Mouse (Mus musculus) heart, adult 2 months (tissue): ENCODE data around the gene Atf7ip. TPM values are rescaled to one million over a fixed set of nuclear protein-coding genes. Genes with fewer than 3 reads are reported as not detected.

ENCODE experiments used
- DNase-seq, 2 experiments: peaks; one replicate each; pipeline ENCODE4 v3.0.0; 2021
- H3K27ac ChIP-seq: fragments of 200-600 bp; 2 replicates; pipeline ENCODE4 v1.8.1; 2022
- H3K27me3 ChIP-seq: fragments of 200-500 bp; 2 replicates; pipeline ENCODE4 v1.6.1; 2012; ENCODE audit warnings: mild to moderate bottlenecking, low read length, inconsistent platforms, mixed read lengths; ENCODE audit not compliant: control insufficient read depth, insufficient read depth
- H3K36me3 ChIP-seq: fragments of 200-500 bp; 2 replicates; pipeline ENCODE4 v1.6.1; 2012; ENCODE audit warnings: low read length, inconsistent platforms; ENCODE audit not compliant: control insufficient read depth, insufficient read depth
- H3K4me1 ChIP-seq: fragments of 200-500 bp; 2 replicates; pipeline ENCODE4 v1.6.1; 2011; ENCODE audit warnings: low read length; ENCODE audit not compliant: control insufficient read depth, insufficient read depth
- H3K4me3 ChIP-seq: fragments of 200-600 bp; 2 replicates; pipeline ENCODE4 v1.8.1; 2022
- H3K79me2 ChIP-seq: fragments of 200-500 bp; replicated peaks from 2 replicates; pipeline ENCODE4 v1.6.1; 2012; ENCODE audit warnings: mild to moderate bottlenecking, inconsistent platforms, low read length, moderate library complexity, mixed read lengths; ENCODE audit not compliant: control insufficient read depth, insufficient read depth
- H3K9ac ChIP-seq: fragments of 200-500 bp; 2 replicates; pipeline ENCODE4 v1.6.1; 2012; ENCODE audit warnings: low read depth, mild to moderate bottlenecking, control low read depth, inconsistent platforms, low read length, mixed read lengths
- CTCF ChIP-seq: fragments of 200-600 bp; IDR thresholded peaks from 2 replicates; pipeline ENCODE4 v1.8.1; 2022; ENCODE audit warnings: antibody characterized with exemption, mild to moderate bottlenecking, moderate library complexity
- EP300 ChIP-seq: fragments of 200-500 bp; IDR thresholded peaks from 2 replicates; pipeline ENCODE4 v1.6.1; 2011; ENCODE audit warnings: low read depth, low read length, control low read depth; ENCODE audit not compliant: insufficient read depth
- POLR2A ChIP-seq: fragments of 200-500 bp; IDR thresholded peaks from 2 replicates; pipeline ENCODE4 v1.6.1; 2011; ENCODE audit warnings: mild to moderate bottlenecking, low read depth, low read length, control low read depth; ENCODE audit not compliant: insufficient read depth
- WGBS: fragments of 180-500 bp; shearing (Covaris S2); methylation state at CpG from one replicate; pipeline ENCODE4 v1.1.7; 2018; 5-methylcytosine and 5-hydroxymethylcytosine counted together
- intact Hi-C: fragments of 180-260 bp; cut with DNase I; formaldehyde crosslinking; loops from one replicate; pipeline ENCODE4 v1.15.1; 2025
- polyA plus RNA-seq: library from polyadenylated mRNA; depleted of rRNA; stranded (reverse); fragments of >200 nt; gene quantifications from 2 replicates; pipeline ENCODE4 v1.2.3, GENCODE M21; 2012
- total RNA-seq, 2 experiments: library from RNA; stranded (reverse); gene quantifications; 2 replicates each; pipeline ENCODE4 v1.2.3; 2021

Atf7ip gene
- total and polyA plus RNA-seq, 3 experiments: 21.4 to 88.0 (median 73.1) TPM

- Histone ChIP-seq H3K4me1 (no peaks in the 10 kb centered on the region), H3K36me3 (no peaks in the 10 kb centered on the region), H3K9ac (no peak overlapping the region), H3K79me2 (no peaks in the 10 kb centered on the region), H3K27me3 (no peaks in the 10 kb centered on the region), H3K4me3 (no peak overlapping the region), H3K27ac (no peak overlapping the region)
- DNase-seq: peak; percentile 63 to 78
- peak; percentile 95 for TF ChIP-seq CTCF
- no peak for TF ChIP-seq POLR2A
- no peak for TF ChIP-seq EP300
- intact Hi-C loops: loop anchor here (1.0 to 10.0 kb wide), 3 partner anchors 102 to 364 kb away; no protein-coding TSS in a partner anchor
- WGBS: 42% methylated on average over 17 of the region's 17 CpGs
Measured at GRCm38 (mm10) chr6:136620361-136621139, 114.6 kb downstream of the Atf7ip start.

GRCm38 (mm10) chr6:136625421-136625820 lies 119.5 kb downstream of the Atf7ip start:
- WGBS: 86% methylated on average over 12 of the region's 12 CpGs
- Histone ChIP-seq H3K4me1 (no peaks in the 10 kb centered on the region), H3K27ac (no peak overlapping the region), H3K9ac (no peak overlapping the region), H3K27me3 (no peaks in the 10 kb centered on the region), H3K79me2 (no peaks in the 10 kb centered on the region), H3K4me3 (no peak overlapping the region), H3K36me3 (no peaks in the 10 kb centered on the region)
- no peak for TF ChIP-seq CTCF
- TF ChIP-seq POLR2A: no peak
- TF ChIP-seq EP300: no peak
- intact Hi-C loops: loop anchor here (10.0 kb wide), 1 partner anchor 359 kb away; no protein-coding TSS in a partner anchor
- DNase-seq: no peak

DNA sequence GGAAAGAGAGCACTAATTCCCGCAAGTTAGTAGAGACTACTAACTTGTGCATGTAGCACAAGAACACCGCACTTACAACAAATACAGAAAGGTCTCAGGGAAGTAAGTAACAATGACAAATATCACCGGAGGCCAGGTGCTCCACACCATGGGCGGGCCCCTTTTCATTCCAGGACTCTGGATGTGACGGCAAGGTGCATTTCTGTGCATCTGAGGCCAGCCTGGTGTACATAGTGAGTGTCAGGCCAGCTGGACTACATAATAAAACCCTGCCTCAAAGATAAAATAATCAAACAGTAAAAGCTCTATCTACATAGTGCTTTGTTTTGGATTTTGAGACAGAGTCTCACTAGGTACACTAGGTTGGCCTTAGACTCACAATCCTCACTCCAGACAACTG lies 123.7 kb downstream of the Atf7ip start:
- intact Hi-C loops: loop anchor here (10.0 kb wide), 1 partner anchor 355 kb away; no protein-coding TSS in a partner anchor
- TF ChIP-seq CTCF: no peak
- Histone ChIP-seq H3K4me3 (no peak overlapping the region), H3K79me2 (no peaks in the 10 kb centered on the region), H3K36me3 (no peaks in the 10 kb centered on the region), H3K27ac (no peak overlapping the region), H3K4me1 (no peaks in the 10 kb centered on the region), H3K27me3 (no peaks in the 10 kb centered on the region), H3K9ac (no peak overlapping the region)
- WGBS: 90% methylated on average over 5 of the region's 5 CpGs
- no peak for DNase-seq

DNA sequence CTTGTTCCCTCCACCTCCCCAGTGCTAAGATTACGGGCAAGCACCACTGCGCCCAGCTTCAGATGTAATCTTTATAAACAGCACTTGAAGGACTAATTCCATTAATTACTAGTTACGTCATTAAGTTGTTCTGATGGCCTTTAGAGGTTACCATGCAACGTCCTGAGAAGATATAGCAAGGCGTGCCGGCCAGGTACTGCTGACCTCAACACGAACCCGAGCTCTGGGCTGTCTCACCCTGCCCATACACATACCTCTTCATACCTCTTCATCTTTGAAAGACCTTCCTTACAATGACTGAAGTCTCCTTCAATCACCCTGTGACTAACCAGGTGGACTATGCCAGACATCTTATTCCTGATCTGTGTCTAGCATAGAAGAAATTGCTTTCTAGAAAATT lies 125.6 kb downstream of the Atf7ip start:
- TF ChIP-seq EP300 (no peak), CTCF (no peak), POLR2A (no peak)
- intact Hi-C loops: no loop called here
- H3K4me3 ChIP-seq: no peak overlapping the region
- H3K27ac ChIP-seq: no peak overlapping the region
- DNase-seq: no peak
- H3K36me3 ChIP-seq: no peaks in the 10 kb centered on the region
- no peak overlapping the region for H3K9ac ChIP-seq
- WGBS: 95% methylated on average over 8 of the region's 8 CpGs
- no peaks in the 10 kb centered on the region for H3K27me3 ChIP-seq
- H3K4me1 ChIP-seq: no peaks in the 10 kb centered on the region
- H3K79me2 ChIP-seq: no peaks in the 10 kb centered on the region

GRCm38 (mm10) chr6:136631945-136632534 lies 126.1 kb downstream of the Atf7ip start:
- no peak overlapping the region for H3K4me3 ChIP-seq
- DNase-seq: no peak
- no peaks in the 10 kb centered on the region for H3K27me3 ChIP-seq
- TF ChIP-seq CTCF (no peak), EP300 (no peak), POLR2A (no peak)
- H3K27ac ChIP-seq: no peak overlapping the region
- intact Hi-C loops: no loop called here
- H3K79me2 ChIP-seq: no peaks in the 10 kb centered on the region
- no peak overlapping the region for H3K9ac ChIP-seq
- H3K4me1 ChIP-seq: no peaks in the 10 kb centered on the region
- H3K36me3 ChIP-seq: no peaks in the 10 kb centered on the region
- 88% methylated on average over 13 of the region's 13 CpGs for WGBS

GRCm38 (mm10) chr6:136633154-136633553 lies 127.2 kb downstream of the Atf7ip start:
- WGBS: 96% methylated on average over 3 of the region's 3 CpGs
- no peaks in the 10 kb centered on the region for H3K4me1 ChIP-seq
- no peaks in the 10 kb centered on the region for H3K27me3 ChIP-seq
- no peak overlapping the region for H3K4me3 ChIP-seq
- H3K79me2 ChIP-seq: no peaks in the 10 kb centered on the region
- no peaks in the 10 kb centered on the region for H3K36me3 ChIP-seq
- TF ChIP-seq CTCF (no peak), POLR2A (no peak), EP300 (no peak)
- no peak overlapping the region for H3K9ac ChIP-seq
- H3K27ac ChIP-seq: no peak overlapping the region
- DNase-seq: no peak
- intact Hi-C loops: no loop called here
